Mouse (Mus musculus) heart, embryonic 16.5 days (tissue): ENCODE measurements at regions not wholly inside any gene's neighbourhood (a gene's known extent, or its start where the extent isn't known, plus 50 kb on each side); places are given as distances from the start of the nearest gene placed in this dataset.

Source experiments
- ATAC-seq: fragments of 200-750 bp; cut with Nextera tagmentation; replicated peaks from 2 replicates; pipeline ENCODE4 v1.8.0; 2017; ENCODE audit warnings: moderate number of reproducible peaks; ENCODE audit not compliant: insufficient read depth, low FRiP score; ENCODE audit errors: extremely low read depth
- H3K27ac ChIP-seq: fragments of 300-500 bp; sonication (generic); 2 replicates; pipeline ENCODE4 v1.5.1; 2014; ENCODE audit warnings: mild to moderate bottlenecking, low read length, control low read depth, moderate library complexity
- H3K27me3 ChIP-seq: fragments of 300-500 bp; sonication (generic); 2 replicates; pipeline ENCODE4 v1.6.1; 2014; ENCODE audit warnings: low read length, mixed read lengths; ENCODE audit not compliant: control insufficient read depth, insufficient read depth
- H3K36me3 ChIP-seq: fragments of 300-500 bp; sonication (generic); 2 replicates; pipeline ENCODE4 v1.6.1; 2014; ENCODE audit not compliant: control insufficient read depth, insufficient read depth
- H3K4me1 ChIP-seq: fragments of 300-500 bp; sonication (generic); 2 replicates; pipeline ENCODE4 v1.6.1; 2014; ENCODE audit warnings: low read length, mixed read lengths; ENCODE audit not compliant: control insufficient read depth, insufficient read depth
- H3K4me2 ChIP-seq: fragments of 300-500 bp; sonication (generic); 2 replicates; pipeline ENCODE4 v1.6.1; 2014; ENCODE audit warnings: low read depth, mild to moderate bottlenecking, control low read depth, low read length
- H3K4me3 ChIP-seq: fragments of 300-500 bp; sonication (generic); 2 replicates; pipeline ENCODE4 v1.5.1; 2014; ENCODE audit warnings: mild to moderate bottlenecking, control low read depth, low read length
- H3K9ac ChIP-seq: fragments of 300-500 bp; sonication (generic); 2 replicates; pipeline ENCODE4 v1.6.1; 2014; ENCODE audit warnings: low read length, control low read depth
- H3K9me3 ChIP-seq: fragments of 300-500 bp; sonication (generic); replicated peaks from 2 replicates; pipeline ENCODE4 v1.6.1; 2016; ENCODE audit warnings: low read length; ENCODE audit not compliant: control insufficient read depth
- WGBS: fragments of 180-500 bp; shearing (Covaris S2); extraction: QIAGEN DNeasy Blood & Tissue Kit; methylation state at CpG from one replicate; pipeline ENCODE4 v1.1.7; 2014; 5-methylcytosine and 5-hydroxymethylcytosine counted together

DNA sequence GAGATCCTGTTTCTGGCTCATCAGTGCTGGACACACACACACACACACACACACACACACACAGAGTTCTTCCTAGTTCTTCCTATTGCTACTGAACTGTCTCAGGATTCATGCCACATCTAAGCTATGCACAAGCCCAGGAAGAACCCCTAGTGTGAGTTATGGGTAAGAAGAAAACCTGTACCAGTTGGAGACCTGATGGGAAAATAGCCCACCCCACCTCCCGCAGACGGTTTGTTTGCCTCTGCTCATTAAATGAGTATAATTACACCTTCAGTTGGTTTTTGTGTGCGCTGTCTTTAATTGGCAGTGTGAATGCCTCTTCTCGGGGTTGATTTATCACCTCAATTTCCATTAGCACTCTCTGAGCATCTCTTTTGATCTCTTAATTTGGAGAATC is 165.8 kb upstream of the Mocs1 start:
- WGBS, result 77% methylated on average over 4 of the region's 4 CpGs
- no peak overlapping the region for H3K9ac ChIP-seq
- no peak overlapping the region for H3K4me2 ChIP-seq
- ATAC-seq, result no peak
- H3K27ac ChIP-seq, result no peak overlapping the region
- H3K36me3 ChIP-seq, result no peaks in the 10 kb centered on the region
- no peak overlapping the region for H3K4me3 ChIP-seq
- H3K27me3 ChIP-seq, result no peaks in the 10 kb centered on the region
- no peaks in the 10 kb centered on the region for H3K4me1 ChIP-seq
- peaks cover 3% of the 10 kb centered on the region for H3K9me3 ChIP-seq

- Histone ChIP-seq H3K27ac (no peak overlapping the region), H3K27me3 (no peaks in the 10 kb centered on the region), H3K9ac (no peak overlapping the region), H3K4me1 (no peaks in the 10 kb centered on the region), H3K4me2 (no peak overlapping the region), H3K36me3 (no peaks in the 10 kb centered on the region), H3K9me3 (peaks cover 3% of the 10 kb centered on the region), H3K4me3 (no peak overlapping the region)
- no peak for ATAC-seq
- 80% methylated on average over 4 of the region's 4 CpGs for WGBS
These were observed 161.8 kb upstream of the Mocs1 start for GRCm38 (mm10) chr17:49266343-49266742.

DNA sequence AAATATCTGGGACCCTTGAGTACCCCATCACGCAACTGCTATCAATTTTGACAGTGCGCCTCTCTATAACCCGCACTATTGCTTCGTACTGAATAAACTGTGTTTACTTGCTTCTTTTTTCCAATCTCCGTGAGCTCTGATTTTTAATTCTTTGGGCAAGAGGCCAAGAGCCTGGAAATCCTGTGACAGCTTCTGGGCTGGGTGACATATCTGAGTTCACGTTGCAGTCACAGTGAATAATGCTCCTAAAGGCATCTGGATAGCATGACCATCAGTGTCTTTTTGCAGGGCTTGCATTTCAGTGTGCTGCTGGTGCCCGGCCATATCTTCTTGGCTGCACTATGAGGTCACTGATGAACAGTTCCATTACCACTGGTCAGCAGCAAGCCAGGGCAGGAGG is 158.2 kb upstream of the Mocs1 start:
- no peaks in the 10 kb centered on the region for H3K4me1 ChIP-seq
- no peak overlapping the region for H3K27ac ChIP-seq
- no peak overlapping the region for H3K4me2 ChIP-seq
- no peak overlapping the region for H3K4me3 ChIP-seq
- no peak for ATAC-seq
- H3K9me3 ChIP-seq, result peaks cover 3% of the 10 kb centered on the region
- H3K27me3 ChIP-seq, result 0 out of 2 replicates have a peak, but pooled peaks cover 3% of the 10 kb centered on the region
- H3K9ac ChIP-seq, result no peak overlapping the region
- H3K36me3 ChIP-seq, result no peaks in the 10 kb centered on the region
- 62% methylated on average over 7 of the region's 7 CpGs for WGBS

GRCm38 (mm10) chr17:49272661-49273448 is 155.3 kb upstream of the Mocs1 start:
- WGBS, result 63% methylated on average over 11 of the region's 11 CpGs
- ATAC-seq, result no peak

DNA sequence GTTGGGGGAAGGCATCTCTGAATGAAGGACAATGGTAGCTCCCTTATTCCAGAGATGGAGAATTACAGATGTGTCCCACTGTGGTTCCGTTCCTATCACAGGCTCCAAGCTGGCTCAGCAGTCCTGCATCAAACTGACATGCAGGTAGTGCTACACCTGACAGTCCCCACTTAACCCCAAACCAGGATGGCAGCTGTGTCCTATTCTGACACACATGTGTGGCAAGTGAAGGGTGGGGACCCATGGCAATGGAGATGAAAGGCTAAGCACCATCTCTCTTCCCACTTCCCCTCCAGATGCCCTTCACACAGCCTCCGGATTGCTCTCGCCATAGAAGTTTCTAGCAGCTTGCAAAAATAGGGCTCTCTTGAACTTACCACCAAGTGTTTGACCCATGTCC is 153.2 kb upstream of the Mocs1 start:
- Histone ChIP-seq H3K4me3 (no peak overlapping the region), H3K9ac (no peak overlapping the region), H3K4me1 (no peaks in the 10 kb centered on the region), H3K27ac (no peak overlapping the region), H3K9me3 (no peaks in the 10 kb centered on the region; the same call in 1 of the 2 replicates), H3K27me3 (0 out of 2 replicates have a peak, but pooled peaks cover 3% of the 10 kb centered on the region), H3K36me3 (no peaks in the 10 kb centered on the region), H3K4me2 (no peak overlapping the region)
- ATAC-seq, result no peak
- 86% methylated on average over 3 of the region's 3 CpGs for WGBS

More at GRCm38 (mm10) chr17:49272661-49273448, 155.3 kb upstream of the Mocs1 start:
- no peak overlapping the region for H3K4me3 ChIP-seq
- H3K9me3 ChIP-seq, result no peaks in the 10 kb centered on the region; the same call in 1 of the 2 replicates
- no peak overlapping the region for H3K27ac ChIP-seq
- H3K4me2 ChIP-seq, result no peak overlapping the region
- H3K27me3 ChIP-seq, result 0 out of 2 replicates have a peak, but pooled peaks cover 3% of the 10 kb centered on the region
- H3K4me1 ChIP-seq, result no peaks in the 10 kb centered on the region
- H3K36me3 ChIP-seq, result no peaks in the 10 kb centered on the region
- H3K9ac ChIP-seq, result no peak overlapping the region

DNA sequence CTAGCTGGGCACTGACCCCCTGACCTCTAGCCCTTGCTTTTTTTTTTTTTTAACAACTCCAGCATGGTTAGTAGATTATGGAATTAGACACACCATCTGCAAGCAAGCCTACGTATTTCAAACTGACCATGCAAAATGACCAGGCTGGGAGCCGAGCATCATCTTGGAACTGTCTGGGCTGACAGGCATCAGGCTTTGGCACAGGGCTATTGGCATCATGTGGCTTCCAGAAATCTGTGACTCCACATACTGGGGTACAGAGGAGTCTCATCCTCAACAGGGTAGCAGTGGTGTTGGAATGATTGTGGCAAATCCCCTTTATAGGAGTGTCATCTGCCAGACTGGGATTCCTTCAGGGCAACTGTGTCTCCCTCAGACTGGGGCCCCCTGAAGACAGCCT is 152.7 kb upstream of the Mocs1 start:
- no peak overlapping the region for H3K27ac ChIP-seq
- H3K9me3 ChIP-seq, result no peaks in the 10 kb centered on the region
- 82% methylated on average over 2 of the region's 2 CpGs for WGBS
- no peak overlapping the region for H3K4me3 ChIP-seq
- no peak overlapping the region for H3K9ac ChIP-seq
- ATAC-seq, result no peak
- H3K4me2 ChIP-seq, result no peak overlapping the region
- 0 out of 2 replicates have a peak, but pooled peaks cover 3% of the 10 kb centered on the region for H3K27me3 ChIP-seq
- H3K4me1 ChIP-seq, result no peaks in the 10 kb centered on the region
- H3K36me3 ChIP-seq, result no peaks in the 10 kb centered on the region

- H3K4me1 ChIP-seq, result no peaks in the 10 kb centered on the region
- no peaks in the 10 kb centered on the region for H3K9me3 ChIP-seq
- H3K36me3 ChIP-seq, result no peaks in the 10 kb centered on the region
- no peak overlapping the region for H3K9ac ChIP-seq
- no peak overlapping the region for H3K27ac ChIP-seq
- no peak for ATAC-seq
- no peak overlapping the region for H3K4me3 ChIP-seq
- 0 out of 2 replicates have a peak, but pooled peaks cover 3% of the 10 kb centered on the region for H3K27me3 ChIP-seq
- WGBS, result 81% methylated on average over 2 of the region's 2 CpGs
- H3K4me2 ChIP-seq, result no peak overlapping the region
These were observed 152.2 kb upstream of the Mocs1 start for GRCm38 (mm10) chr17:49275916-49276315.

DNA sequence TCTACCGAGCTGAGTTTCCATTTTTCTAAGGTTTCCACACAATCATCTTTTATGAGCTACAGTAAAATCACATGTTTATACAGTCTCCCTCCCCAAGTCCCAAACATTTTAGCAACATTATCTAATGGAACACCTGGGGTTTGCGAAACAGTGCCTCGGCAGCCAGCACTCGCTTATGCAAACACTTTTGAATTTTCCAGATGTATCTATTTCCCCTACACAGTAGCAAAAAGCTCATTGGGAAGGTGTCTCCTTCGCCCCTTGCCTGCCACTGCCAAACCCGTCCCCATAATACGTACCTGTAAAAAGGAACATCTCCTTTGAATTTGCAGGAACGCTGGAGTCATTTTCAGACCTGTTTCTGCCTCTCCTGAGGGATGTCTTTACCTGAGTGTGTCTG is 149.6 kb upstream of the Mocs1 start:
- WGBS, result 74% methylated on average over 8 of the region's 8 CpGs
- Histone ChIP-seq H3K4me1 (no peaks in the 10 kb centered on the region), H3K27ac (no peak overlapping the region), H3K36me3 (no peaks in the 10 kb centered on the region), H3K9ac (no peak overlapping the region), H3K9me3 (peaks cover 4% of the 10 kb centered on the region; the same call in 1 of the 2 replicates), H3K4me2 (no peak overlapping the region), H3K27me3 (0 out of 2 replicates have a peak, but pooled peaks cover 3% of the 10 kb centered on the region), H3K4me3 (no peak overlapping the region)
- no peak for ATAC-seq

DNA sequence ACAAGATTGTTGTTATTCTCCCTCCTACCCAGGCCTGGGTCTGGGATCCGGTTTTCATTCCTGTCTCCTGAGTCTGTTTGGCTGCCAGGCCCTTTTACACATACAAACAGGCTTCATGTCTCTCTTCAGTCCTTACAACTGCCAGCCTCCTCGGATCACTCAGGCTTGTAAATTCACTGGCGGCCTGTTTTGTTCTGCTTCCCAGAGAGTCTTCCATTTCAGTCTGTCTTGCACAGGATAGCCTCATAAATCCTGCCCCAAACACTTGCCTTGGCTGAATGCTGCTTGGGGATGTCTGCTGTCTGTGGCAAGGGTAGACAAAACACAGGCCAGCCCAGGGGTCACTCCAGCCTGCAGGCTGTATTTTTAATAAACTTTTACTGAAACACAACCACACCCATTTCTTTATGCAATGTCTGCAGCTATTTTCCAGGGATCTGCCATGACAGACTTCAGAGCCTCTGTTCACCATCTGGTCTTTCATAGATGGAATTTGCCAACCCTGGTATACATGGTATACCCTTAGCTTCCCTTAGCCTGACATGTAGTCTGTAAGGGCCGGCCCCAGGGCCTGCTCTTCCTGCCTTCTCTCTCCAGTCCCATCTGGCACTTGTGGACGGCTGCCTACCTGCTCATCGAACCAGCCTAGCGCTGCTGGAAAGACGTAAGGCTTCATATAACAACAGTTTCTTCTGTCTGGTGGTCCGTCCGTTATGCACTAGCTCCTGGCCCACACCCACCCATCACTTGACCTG is 149.0 kb upstream of the Mocs1 start:
- ATAC-seq, result no peak
- no peaks in the 10 kb centered on the region for H3K36me3 ChIP-seq
- no peak overlapping the region for H3K4me3 ChIP-seq
- H3K9ac ChIP-seq, result no peak overlapping the region
- 0 out of 2 replicates have a peak, but pooled peaks cover under 1% of the 10 kb centered on the region for H3K27me3 ChIP-seq
- peaks cover 4% of the 10 kb centered on the region; the same call in 1 of the 2 replicates for H3K9me3 ChIP-seq
- H3K4me2 ChIP-seq, result no peak overlapping the region
- H3K4me1 ChIP-seq, result no peaks in the 10 kb centered on the region
- no peak overlapping the region for H3K27ac ChIP-seq
- WGBS, result 76% methylated on average over 10 of the region's 10 CpGs
